Mouse (Mus musculus) intestine, embryonic 16.5 days (tissue): Measurements from ENCODE around the gene Slc35f1. TPM values are rescaled to one million over a fixed set of nuclear protein-coding genes. Genes with fewer than 3 reads are reported as not detected.

ENCODE experiments used
- ATAC-seq: fragments of 200-750 bp; cut with Nextera tagmentation; 2 replicates; pipeline ENCODE4 v1.8.0; 2017; ENCODE audit warnings: moderate TSS enrichment, moderate library complexity
- H3K27ac ChIP-seq: fragments of 300-500 bp; sonication (generic); 2 replicates; pipeline ENCODE4 v1.5.1; 2014; ENCODE audit warnings: mild to moderate bottlenecking, low read length
- H3K27me3 ChIP-seq: fragments of 300-500 bp; sonication (generic); replicated peaks from 2 replicates; pipeline ENCODE4 v1.6.1; 2014; ENCODE audit warnings: low read length, control low read depth, mixed read lengths; ENCODE audit not compliant: control insufficient read depth, insufficient read depth
- H3K36me3 ChIP-seq: fragments of 300-500 bp; sonication (generic); 2 replicates; pipeline ENCODE4 v1.6.1; 2014; ENCODE audit warnings: low read length, control low read depth; ENCODE audit not compliant: control insufficient read depth, insufficient read depth
- H3K4me1 ChIP-seq: fragments of 300-500 bp; sonication (generic); 2 replicates; pipeline ENCODE4 v1.6.1; 2014; ENCODE audit warnings: low read length, control low read depth, mixed read lengths; ENCODE audit not compliant: control insufficient read depth, insufficient read depth
- H3K4me2 ChIP-seq: fragments of 300-500 bp; sonication (generic); 2 replicates; pipeline ENCODE4 v1.6.1; 2014; ENCODE audit warnings: low read depth, low read length, control low read depth
- H3K4me3 ChIP-seq: fragments of 300-500 bp; sonication (generic); 2 replicates; pipeline ENCODE4 v1.5.1; 2014; ENCODE audit warnings: mild to moderate bottlenecking, low read length
- H3K9ac ChIP-seq: fragments of 300-500 bp; sonication (generic); 2 replicates; pipeline ENCODE4 v1.6.1; 2014; ENCODE audit warnings: low read depth, low read length
- H3K9me3 ChIP-seq: fragments of 300-500 bp; sonication (generic); 2 replicates; pipeline ENCODE4 v1.6.1; 2016; ENCODE audit warnings: low read length, control low read depth; ENCODE audit not compliant: control insufficient read depth
- WGBS: fragments of 180-500 bp; shearing (Covaris S2); extraction: QIAGEN DNeasy Blood & Tissue Kit; methylation state at CpG from one replicate; pipeline ENCODE4 v1.1.7; 2014; 5-methylcytosine and 5-hydroxymethylcytosine counted together
- polyA plus RNA-seq: library from polyadenylated mRNA; unstranded; fragments of >200 nt; fragmentation: Nextera tagmentation; extraction: Ambion mirVana; gene quantifications from 2 replicates; pipeline ENCODE4 v1.2.1, GENCODE M21; 2015

Slc35f1 gene
- polyA plus RNA-seq, 1 experiment from 2014 or later: 1.7 TPM

GRCm38 (mm10) chr10:52718199-52718917 lies 28.0 kb downstream of the Slc35f1 start:
- ATAC-seq: no peak
- no peaks in the 10 kb centered on the region for H3K36me3 ChIP-seq
- H3K27ac ChIP-seq: no peak overlapping the region
- no peak overlapping the region for H3K4me2 ChIP-seq
- no peaks in the 10 kb centered on the region for H3K9me3 ChIP-seq
- WGBS: 86% methylated on average over 1 of the region's 1 CpGs
- no peaks in the 10 kb centered on the region for H3K27me3 ChIP-seq
- no peaks in the 10 kb centered on the region for H3K4me1 ChIP-seq
- H3K4me3 ChIP-seq: no peak overlapping the region
- H3K9ac ChIP-seq: no peak overlapping the region

- Histone ChIP-seq H3K9me3 (no peaks in the 10 kb centered on the region), H3K4me1 (no peaks in the 10 kb centered on the region), H3K4me3 (no peak overlapping the region), H3K36me3 (no peaks in the 10 kb centered on the region), H3K4me2 (no peak overlapping the region), H3K9ac (no peak overlapping the region), H3K27ac (no peak overlapping the region), H3K27me3 (no peaks in the 10 kb centered on the region)
- ATAC-seq: no peak
- 82% methylated on average over 5 of the region's 5 CpGs for WGBS
Observed at GRCm38 (mm10) chr10:52726674-52727073, 36.3 kb downstream of the Slc35f1 start.

GRCm38 (mm10) chr10:52742671-52743379 lies 52.5 kb downstream of the Slc35f1 start:
- Histone ChIP-seq H3K27me3 (no peaks in the 10 kb centered on the region), H3K9me3 (no peaks in the 10 kb centered on the region), H3K9ac (no peak overlapping the region), H3K4me3 (no peak overlapping the region), H3K4me1 (0 out of 2 replicates have a peak, but pooled peaks cover 4% of the 10 kb centered on the region), H3K4me2 (no peak overlapping the region), H3K36me3 (no peaks in the 10 kb centered on the region), H3K27ac (no peak overlapping the region)
- peak; percentile 70 for ATAC-seq
- WGBS: 23% methylated on average over 10 of the region's 10 CpGs

GRCm38 (mm10) chr10:52743831-52744230 lies 53.5 kb downstream of the Slc35f1 start:
- no peak for ATAC-seq
- WGBS: 90% methylated on average over 3 of the region's 3 CpGs
- no peaks in the 10 kb centered on the region for H3K9me3 ChIP-seq

GRCm38 (mm10) chr10:52748028-52748597 lies 57.8 kb downstream of the Slc35f1 start:
- H3K9ac ChIP-seq: no peak overlapping the region
- WGBS: 92% methylated on average over 4 of the region's 4 CpGs
- no peak overlapping the region for H3K4me2 ChIP-seq
- H3K4me3 ChIP-seq: no peak overlapping the region
- no peaks in the 10 kb centered on the region for H3K4me1 ChIP-seq
- H3K9me3 ChIP-seq: no peaks in the 10 kb centered on the region
- no peak overlapping the region for H3K27ac ChIP-seq
- H3K36me3 ChIP-seq: no peaks in the 10 kb centered on the region
- no peaks in the 10 kb centered on the region for H3K27me3 ChIP-seq
- no peak for ATAC-seq

More at GRCm38 (mm10) chr10:52743831-52744230, 53.5 kb downstream of the Slc35f1 start:
- H3K27me3 ChIP-seq: no peaks in the 10 kb centered on the region
- H3K9ac ChIP-seq: no peak overlapping the region
- H3K4me3 ChIP-seq: no peak overlapping the region
- 0 out of 2 replicates have a peak, but pooled peaks cover 4% of the 10 kb centered on the region for H3K4me1 ChIP-seq
- no peaks in the 10 kb centered on the region for H3K36me3 ChIP-seq
- H3K4me2 ChIP-seq: no peak overlapping the region
- H3K27ac ChIP-seq: no peak overlapping the region

- Histone ChIP-seq H3K9me3 (no peaks in the 10 kb centered on the region), H3K4me1 (no peaks in the 10 kb centered on the region), H3K4me2 (no peak overlapping the region), H3K36me3 (no peaks in the 10 kb centered on the region), H3K4me3 (no peak overlapping the region), H3K27me3 (no peaks in the 10 kb centered on the region), H3K27ac (no peak overlapping the region), H3K9ac (no peak overlapping the region)
- 72% methylated on average over 13 of the region's 13 CpGs for WGBS
- peak; percentile 55; the same call in 1 of the 2 replicates for ATAC-seq
Observed at GRCm38 (mm10) chr10:52755949-52756679, 65.8 kb downstream of the Slc35f1 start.

GRCm38 (mm10) chr10:52757496-52758260 lies 67.3 kb downstream of the Slc35f1 start:
- H3K9me3 ChIP-seq: no peaks in the 10 kb centered on the region
- H3K9ac ChIP-seq: no peak overlapping the region
- no peak overlapping the region for H3K27ac ChIP-seq
- H3K36me3 ChIP-seq: no peaks in the 10 kb centered on the region
- 82% methylated on average over 4 of the region's 4 CpGs for WGBS
- no peaks in the 10 kb centered on the region for H3K27me3 ChIP-seq
- no peak overlapping the region for H3K4me2 ChIP-seq
- H3K4me1 ChIP-seq: no peaks in the 10 kb centered on the region
- no peak for ATAC-seq
- H3K4me3 ChIP-seq: no peak overlapping the region

GRCm38 (mm10) chr10:52758589-52758988 lies 68.3 kb downstream of the Slc35f1 start:
- 36% methylated on average over 4 of the region's 4 CpGs for WGBS
- Histone ChIP-seq H3K36me3 (no peaks in the 10 kb centered on the region), H3K4me1 (no peaks in the 10 kb centered on the region), H3K4me2 (no peak overlapping the region), H3K9me3 (no peaks in the 10 kb centered on the region), H3K9ac (no peak overlapping the region), H3K27ac (no peak overlapping the region), H3K27me3 (no peaks in the 10 kb centered on the region), H3K4me3 (no peak overlapping the region)
- no peak for ATAC-seq
